Mouse (Mus musculus) heart, adult 18-20 months (tissue): Measurements from ENCODE around the gene Iffo2. TPM values are rescaled to one million over a fixed set of nuclear protein-coding genes. Genes with fewer than 3 reads are reported as not detected.

Experiments used
- DNase-seq, 2 experiments: peaks; one replicate each; pipeline ENCODE4 v3.0.0; 2021 to 2022; ENCODE audit warnings: mixed read lengths in 1 of 2
- total RNA-seq, 2 experiments: library from RNA; stranded (reverse); gene quantifications; 2 replicates each; pipeline ENCODE4 v1.2.3; 2021

The Iffo2 gene
- total RNA-seq, 2 experiments from 2014 or later = 4.3 to 4.4 TPM

DNA sequence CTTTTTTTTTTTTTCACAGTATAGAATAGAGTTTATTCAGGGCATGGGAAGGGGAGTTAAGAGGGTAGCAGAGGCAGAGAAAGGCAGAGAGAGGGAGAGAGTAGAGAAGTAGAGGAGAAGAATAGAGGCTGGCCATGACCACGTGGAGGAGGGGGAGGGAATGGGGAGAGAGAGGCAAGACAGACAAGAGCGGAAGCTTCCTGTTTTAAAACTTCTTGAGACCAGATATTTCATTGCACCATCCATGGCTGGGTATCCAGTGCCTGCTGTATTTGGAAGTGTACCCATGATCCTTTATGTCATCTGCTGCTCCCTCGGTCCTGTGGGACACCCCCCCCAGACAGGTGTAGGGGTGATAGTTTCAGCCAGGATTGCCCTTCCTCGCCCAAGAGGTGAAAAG, 78.6 kb downstream of the Iffo2 start:
- DNase-seq = no peak

DNA sequence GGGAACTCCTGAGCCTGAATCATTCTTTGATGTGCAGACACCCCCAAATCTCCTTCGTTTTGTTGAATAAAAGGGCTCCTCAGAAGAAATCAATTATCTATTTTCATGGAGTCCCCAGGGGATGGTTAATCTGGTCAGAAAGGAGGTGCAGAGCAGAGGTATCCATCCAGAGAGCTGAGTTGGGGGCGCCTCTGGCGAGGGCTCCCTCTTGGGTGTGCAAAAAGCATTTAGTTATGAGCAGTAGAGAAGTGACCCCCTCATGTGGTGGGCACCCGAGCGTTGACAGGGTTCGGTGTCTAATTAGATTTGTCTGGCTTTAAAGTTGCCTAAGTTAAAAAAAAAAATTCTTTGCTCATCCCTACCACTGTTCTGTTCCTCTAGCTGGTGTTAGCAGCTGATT, 80.6 kb downstream of the Iffo2 start:
- no peak for DNase-seq

DNA sequence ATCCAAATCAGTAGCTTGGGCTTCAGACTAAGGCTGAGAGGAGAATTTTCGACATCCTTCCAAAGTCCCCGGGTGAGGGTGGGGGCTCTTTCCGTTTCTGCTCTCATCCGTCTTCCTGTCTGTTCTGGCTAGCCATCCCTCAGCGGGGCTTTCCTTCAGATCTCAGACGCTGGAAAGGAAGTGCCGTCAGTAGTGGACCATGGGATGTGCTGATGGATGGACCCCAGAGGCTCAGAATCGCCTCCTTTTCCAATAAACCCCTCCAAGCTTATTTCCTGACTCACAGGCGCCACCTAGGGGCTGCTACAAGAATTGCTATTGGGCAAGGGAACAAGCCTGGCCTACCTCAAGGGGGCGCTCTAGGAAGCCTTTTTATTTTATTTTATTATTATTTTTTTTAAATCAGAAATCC, 81.2 kb downstream of the Iffo2 start:
- peak; percentile 88 to 95 for DNase-seq

DNA sequence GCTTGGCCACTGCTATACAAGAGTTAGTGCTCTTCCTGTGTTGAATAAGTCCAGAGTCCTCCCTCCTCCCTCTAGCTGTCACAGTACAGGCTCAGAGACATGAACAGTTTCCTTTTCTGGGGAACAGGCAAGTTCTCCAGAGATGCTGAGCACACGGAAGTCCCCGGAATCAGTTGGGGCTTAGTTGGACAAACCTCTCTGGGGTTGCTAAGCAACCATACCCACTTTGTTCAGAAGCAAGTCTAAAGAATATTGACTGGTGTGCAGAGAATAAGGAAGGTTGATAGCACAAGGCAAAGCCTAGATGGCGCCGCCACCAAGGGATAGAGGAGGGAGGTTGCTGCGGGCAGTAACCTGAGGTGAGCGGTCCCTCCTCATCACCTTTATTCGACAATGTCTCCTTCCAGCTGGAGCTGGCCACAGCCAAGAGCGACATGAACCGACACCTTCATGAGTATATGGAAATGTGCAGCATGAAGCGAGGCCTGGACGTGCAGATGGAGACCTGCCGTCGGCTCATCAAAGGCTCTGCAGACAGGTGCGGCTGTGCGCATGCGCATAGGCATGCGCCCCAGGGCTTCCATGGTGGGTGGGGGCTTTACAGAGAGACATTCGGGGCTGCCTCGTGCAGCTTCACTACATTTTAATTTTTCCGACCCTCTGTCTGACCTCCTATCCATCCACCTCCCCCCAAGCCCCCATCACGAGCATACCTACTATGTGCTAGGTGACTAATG, 84.3 kb downstream of the Iffo2 start:
- no peak for DNase-seq

DNA sequence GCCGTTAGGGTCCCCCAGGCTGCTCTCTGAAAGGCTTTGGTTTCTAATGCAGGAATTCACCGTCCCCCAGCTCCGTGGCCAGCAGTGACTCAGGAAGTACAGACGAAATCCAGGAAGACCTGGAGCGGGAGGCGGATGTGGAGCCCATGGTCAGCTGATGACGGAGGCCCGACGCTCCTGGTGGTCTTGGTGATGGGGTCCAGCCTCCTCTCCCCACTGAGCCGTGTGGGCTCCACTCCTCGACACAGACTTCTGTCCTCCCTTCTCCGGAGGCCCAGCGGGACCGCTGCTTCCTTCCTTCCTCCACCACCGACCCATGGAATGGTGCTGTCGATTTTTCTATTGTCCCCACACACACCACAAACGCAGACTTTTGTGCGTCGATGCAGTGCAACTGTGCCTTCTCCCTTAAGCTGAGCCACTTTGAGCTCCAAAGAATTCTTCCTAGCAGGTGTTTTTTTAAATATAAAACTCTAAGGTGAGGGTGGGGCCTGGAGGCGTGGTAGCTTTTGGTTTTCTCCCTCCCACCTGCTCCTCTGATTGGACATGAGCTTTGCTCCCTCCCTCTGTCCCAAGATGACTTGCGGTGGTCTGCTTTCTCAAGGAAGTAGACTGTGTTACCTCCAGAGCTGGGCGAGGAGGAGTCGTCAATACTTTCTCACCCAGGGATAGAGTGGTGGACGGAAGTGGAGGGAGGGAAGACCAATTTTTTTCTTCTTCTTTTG, 86.1 kb downstream of the Iffo2 start:
- DNase-seq = peak; percentile 66 to 77

DNA sequence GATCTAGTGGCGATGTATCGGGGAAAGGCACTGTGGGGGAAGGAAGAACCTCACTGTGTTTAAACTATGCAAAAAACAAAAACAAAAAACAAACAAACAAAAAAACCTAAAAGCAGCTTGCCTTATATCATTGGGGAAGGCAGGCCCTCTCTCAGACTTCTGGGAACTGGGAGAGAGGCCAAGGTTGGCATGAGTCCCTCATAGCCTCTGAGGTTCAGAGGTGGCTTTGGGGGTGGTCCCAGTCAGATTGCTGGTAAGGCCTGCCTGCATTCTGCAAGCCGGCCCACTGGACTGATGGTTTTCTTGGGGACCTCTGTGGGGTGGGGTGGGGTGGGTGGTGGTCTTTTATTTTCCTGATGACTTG, 86.6 kb downstream of the Iffo2 start:
- DNase-seq = no peak

DNA sequence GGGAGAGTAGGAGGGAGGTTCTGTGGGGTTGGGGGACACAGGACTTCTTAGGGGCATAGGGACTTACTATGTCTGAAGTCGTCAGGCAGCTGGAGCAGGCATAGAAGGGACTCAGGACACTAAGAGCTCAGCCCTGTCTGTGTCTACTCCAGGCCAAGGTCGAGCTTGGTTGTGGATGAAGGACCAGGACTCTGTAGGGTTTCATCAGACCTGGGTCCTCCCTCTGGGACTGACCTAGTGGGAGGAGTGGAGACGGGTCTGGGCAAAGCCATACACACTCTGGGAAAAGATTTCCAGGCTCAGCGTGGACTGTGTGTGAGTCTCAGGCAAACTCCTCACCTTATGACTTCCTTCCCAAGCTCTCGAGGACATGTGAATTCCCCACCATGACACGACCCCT, 89.4 kb downstream of the Iffo2 start:
- DNase-seq = no peak

DNA sequence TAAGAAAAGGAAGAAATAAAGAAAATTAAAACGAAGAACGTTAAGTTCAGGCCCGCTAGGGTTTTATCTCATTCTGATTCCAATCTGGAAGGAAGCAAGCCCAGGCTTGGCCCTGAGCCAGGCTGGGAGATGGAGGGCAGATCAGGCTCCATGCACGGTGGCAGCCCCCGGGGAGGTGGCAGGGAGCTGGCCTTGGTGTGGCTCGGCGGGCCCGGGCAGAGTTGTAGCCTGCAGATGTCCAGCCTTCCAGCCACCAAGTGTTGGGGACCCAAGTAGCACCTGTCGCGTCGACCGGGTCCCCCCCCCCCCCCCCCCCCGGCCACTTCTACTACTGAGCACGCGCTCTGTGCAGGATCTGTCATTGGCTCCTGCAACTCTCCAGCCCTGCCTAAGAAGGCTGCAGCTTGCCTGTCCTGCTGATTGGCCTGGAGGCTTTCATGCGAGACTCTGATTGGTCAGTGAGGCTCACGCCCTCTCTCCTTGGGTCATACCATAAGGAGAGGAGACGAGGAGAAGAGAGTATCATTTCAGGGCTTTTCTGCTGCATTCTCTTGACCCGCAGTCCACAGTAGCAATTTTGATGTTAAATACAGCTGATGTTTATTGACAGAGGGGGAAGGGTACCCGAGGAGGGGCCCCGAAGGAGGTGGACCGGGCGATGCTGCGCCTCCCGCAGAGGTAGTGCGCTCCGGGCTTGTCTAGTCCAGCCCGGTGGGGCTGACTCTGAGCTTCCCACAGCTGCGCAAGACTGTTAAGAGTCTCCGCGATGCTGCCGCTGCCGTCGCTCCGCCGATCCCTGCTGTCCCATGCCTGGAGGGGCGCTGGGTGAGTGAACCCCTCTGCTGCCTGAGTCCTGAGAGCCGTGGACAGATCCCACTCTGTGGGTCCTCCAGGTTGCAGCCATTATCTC, 92.3 kb downstream of the Iffo2 start, which contains the start of gene Aldh4a1:
Gene Aldh4a1, plus strand, starts transcription at position 494 of the 910 bp plus-strand sequence.
- peak; percentile 91 to 97 for DNase-seq

DNA sequence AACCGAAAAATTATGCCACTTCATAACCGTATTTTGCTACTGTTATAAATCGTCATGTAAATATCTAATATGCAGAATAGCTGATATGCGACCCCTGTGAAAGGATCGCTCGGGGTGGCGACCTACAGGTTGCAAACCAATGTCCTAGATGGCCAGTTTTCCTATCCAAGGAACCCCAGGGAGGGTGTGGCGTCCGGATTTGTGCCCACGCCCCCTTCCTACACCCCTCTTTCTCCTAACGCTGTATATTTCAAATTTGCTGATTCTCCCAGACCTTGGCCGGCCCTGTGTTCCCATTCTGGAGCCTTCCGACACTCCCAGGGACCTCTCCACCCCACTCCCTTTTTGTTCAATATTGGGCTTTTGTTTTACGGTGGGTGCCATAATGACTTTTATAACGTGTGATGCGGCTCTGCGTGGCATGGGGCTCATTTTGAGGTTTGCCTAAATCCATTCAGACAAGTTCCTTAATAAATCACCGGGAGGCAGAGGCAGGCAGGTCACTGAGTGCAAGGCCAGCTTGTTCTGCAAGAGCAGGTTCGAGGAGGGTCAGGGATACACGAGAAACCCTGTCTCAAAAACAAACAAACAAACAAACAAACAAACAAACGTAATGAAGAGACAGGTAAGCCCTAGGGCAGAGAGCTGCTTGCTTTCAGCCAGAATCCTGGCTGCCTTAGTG, 93.2 kb downstream of the Iffo2 start:
- DNase-seq = no peak

DNA sequence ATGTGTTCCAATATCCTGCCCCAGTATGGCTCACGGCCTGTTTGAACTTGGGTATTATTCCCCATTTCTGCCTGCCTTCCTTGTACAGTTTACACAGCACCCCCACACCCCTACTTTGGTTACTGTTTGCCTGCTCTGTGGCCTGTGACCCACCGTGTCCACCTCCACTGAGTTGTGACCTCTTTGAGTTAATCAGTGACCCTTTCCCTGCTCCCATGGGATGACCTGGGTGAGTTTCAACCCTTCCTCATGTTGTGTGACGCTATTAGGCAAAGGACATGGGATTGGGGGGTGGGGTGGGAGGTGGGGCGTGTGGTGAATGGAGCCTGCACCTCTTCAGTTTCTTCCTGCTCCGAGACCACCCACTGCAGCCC, 93.8 kb downstream of the Iffo2 start:
- DNase-seq = no peak

DNA sequence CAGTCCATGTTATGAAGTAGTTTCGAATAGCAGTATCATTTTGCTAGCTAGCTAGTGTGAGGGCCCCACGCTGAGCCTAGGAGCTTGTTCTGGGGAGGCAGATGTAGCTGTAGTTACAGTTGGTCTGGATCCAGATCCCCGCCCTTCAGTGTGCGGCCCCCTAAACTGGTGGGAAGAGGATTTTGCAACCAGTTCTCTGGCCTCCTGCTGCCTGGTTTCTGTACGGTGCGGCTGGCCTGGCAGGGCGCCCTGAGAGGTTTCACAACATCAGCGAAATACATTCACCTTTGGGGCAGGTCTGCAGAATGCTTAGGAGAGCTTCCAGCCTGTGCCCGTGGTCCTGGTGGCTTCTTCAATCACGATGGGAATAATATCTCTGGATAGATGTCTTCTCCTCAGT, 94.4 kb downstream of the Iffo2 start:
- DNase-seq = peak in 1 of 2 experiments; percentile 29

DNA sequence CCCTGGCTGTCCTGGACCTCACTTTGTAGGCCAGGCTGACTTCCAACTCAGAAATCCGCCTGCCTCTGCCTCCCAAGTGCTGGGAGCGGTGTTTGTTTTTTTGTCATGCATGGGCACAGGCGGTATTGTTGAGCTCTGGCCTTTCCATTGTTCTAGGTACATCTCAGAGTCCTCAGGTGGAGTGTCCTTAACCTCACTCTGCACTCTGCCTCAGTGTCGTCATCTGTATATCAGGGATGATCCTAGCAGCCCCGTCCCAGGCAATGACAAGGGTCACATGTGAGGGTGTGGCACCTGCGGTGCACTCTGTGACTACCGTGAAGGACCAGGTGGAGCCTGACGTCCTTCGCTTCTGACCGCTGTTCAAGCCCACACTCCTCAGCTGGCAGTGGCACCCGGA, 97.0 kb downstream of the Iffo2 start:
- no peak for DNase-seq

DNA sequence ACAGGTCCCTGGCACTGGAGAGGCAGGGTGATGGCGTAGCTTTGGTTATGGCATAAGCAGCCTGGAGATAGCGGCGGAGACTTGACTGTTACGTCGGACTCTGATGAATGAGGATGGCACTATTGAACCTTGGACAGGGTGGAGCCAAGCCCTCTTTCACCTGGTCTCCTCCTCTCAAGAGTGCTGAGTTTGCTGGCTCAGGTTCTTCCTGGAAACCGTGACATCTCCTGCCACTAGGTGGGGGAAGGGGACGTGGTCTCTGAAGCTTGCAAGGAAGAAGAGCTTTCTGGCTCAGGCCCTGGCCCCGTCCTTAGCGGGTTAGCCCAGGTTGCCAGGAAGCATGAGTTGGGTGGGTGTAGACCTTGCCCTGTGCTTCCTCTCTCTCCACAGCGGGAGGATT, 99.8 kb downstream of the Iffo2 start:
- DNase-seq = no peak

DNA sequence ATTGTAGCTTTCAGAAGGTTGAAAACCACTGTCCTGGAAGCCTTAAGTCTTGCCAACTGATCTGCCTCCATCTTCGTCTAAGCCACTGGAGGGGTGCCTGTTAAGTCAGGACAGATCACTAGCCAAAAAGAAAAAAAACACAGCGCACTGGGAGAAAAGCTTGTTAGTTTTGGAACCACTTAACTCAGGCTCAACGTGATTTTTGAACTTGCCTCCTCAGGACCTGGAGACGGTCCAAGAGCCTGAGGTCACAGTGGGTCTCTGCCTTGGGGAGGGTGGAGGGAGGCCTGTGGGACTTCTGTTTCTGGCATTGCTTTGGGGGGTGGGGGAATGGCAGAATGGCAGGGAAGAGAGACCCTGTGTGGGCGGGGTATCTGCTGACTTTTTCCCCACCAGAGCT, 100.8 kb downstream of the Iffo2 start:
- peak in 1 of 2 experiments; percentile 42 for DNase-seq

DNA sequence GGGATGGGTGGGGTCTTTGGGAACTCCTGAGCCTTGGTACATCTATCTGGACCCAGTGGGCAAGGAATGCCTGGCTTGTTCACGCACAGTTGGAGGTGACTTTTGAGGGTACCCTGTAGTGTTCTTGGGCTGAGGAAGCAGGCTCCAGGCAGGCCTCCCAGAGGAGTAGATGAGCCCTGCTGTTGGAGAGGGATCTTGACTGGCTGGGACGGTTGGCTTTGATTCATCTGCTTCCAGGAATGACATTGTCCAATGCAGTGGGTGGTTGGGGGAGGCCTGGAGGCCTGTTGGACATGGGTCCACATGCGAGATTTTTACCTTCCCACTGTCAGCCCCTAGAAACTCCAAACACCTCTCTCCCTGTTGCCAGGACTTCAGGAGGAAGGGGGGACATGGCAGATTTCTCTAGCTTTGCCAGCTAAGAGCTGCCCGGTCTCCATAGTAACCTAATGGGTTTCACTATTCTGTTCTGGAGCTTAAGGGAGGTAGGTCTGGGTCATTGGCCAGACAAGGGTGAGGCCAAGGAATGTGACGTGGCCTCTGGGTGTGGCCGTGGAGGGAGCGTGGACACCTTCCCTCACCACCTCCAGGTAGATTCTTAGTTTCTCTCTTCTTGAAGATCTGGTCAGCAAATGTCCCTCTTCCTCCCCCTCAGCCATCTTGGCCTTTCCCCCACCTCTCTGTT, 101.4 kb downstream of the Iffo2 start:
- no peak for DNase-seq

DNA sequence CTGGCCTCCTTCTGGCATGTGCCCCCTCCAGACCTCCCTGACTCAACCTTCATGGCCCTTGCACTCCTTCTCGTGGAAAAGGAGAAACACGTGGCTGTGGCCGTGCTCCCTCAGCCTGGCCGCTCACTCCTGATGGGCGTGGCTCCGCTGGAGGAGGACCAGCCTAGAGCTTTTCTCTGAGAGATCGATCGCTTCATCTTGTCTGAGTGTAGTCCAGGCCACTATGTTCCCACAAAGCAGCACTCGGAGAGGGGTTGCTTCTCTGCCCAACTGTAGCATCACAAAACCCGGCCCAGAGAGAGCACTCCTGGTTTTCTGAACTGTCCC, 101.9 kb downstream of the Iffo2 start:
- DNase-seq = no peak

DNA sequence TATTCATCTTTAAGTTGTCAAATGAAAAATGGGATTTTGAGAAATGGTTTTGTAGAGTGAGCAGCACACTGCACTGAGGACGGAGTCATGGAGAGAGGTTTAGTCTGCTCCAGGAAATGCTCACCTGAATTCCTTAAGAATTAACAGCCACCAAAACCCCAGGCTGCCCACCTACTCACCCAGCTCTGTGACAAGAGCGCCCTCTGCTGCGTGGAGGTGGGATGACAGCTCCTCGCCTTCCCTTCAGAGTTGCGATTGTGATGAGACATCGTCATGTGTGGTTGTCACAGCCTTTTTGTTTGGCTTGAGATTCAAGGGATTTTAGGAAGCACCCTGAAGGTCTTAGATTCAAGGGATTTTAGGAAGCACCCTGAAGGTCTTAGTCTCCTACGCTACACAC, 106.0 kb downstream of the Iffo2 start:
- peak; percentile 51 to 90 for DNase-seq

DNA sequence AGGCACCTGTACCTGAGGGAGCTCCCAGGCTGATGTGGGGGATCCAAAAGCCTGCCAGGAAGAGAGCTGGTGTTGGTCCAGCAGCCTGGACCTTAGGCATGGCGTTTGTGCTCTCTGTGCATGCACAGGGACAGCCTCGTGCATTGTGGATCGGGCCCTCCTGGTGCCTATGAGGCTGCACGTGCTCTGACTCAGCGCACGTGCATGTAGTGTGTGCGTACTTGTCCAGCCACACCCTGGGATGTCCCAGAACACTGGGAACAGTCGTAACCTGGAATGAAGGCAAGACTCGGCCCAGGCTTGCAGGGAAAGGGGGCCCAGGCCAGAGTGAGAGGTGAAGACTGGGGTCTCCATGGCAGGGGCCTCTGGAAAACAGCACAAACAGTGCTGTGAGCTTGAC, 107.5 kb downstream of the Iffo2 start:
- no peak for DNase-seq

DNA sequence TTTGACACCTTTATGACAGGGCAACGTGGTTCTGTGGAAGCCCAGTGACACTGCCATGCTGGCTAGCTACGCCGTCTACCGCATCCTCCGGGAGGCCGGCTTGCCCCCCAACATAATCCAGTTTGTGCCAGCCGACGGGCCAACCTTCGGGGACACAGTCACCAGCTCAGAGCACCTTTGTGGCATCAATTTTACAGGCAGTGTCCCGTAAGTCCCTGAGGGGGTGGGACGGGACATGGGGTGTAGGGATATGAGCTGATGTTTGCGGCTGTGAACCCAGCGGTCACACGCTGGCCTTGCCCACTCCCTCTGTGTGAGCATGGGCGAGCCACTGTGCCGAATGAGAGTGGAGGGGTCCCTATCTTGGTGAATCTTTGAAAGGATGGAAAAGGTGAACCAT, 108.0 kb downstream of the Iffo2 start:
- DNase-seq = no peak

DNA sequence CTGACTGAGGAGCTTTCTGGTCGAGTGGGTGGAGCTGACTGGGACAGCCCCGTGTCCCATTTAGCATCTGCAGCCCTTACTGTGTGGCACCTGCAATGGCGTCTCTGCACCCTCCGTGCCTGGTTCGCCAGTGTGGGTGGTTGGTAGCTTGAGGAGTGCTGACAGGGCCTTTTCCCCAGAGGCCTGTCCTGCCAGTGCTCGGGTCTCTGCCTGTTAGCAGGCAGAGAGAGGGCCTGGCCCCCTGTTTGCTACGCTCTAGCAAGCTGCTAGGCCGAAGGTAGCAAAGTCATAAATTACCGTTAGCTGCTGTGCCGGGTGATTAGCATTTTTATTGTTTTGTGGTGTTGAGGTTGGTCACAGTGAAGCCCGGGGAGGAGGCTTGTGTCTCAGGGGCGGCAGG, 109.5 kb downstream of the Iffo2 start:
- DNase-seq = no peak

DNA sequence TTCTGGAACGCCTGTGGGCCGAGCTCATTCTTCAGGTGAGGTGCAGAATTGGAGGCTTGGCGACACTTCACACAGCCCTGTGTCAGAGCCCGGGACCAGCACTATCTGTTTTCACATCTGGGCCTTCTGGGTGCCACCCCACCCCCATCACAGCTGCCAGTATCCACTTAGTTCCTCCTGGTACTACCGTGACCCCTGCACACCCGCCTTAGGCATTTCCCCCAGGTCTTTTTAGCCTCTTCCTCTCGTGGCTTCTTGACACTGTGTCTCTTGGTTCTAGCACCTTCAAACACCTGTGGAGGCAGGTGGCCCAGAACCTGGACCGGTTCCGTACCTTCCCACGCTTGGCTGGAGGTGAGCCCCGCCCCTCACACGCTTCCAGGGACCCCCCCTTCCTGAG, 110.0 kb downstream of the Iffo2 start:
- DNase-seq = no peak

DNA sequence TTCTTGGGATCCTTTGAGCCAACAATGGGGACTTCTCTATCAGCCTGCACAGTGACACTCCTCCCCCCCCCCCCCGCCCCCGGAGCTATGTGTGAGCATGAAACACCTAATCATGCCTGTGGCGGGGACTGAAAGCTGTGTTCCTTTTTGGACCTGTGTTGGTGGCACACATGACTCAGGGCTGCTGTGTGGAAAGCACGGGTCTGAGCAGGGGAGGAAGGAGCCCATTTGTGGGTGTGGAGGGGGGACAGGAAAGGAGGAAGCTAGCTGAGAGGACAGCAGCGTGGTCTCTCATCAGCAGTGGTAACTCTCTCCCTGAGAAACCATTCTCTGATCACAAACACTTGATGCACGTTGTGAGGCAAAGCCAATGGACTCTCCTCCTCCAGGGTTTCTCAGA, 110.4 kb downstream of the Iffo2 start:
- DNase-seq = no peak
